Mouse (Mus musculus): Measurements from ENCODE around the gene Dcp1b.
A peak's percentile ranks its signal among the peaks of the same experiment; 100 is the strongest.
"Not testable (repeated sequence)": the region's sequence is repeated elsewhere in the genome, so short reads cannot be mapped to it uniquely, and the experiment has no call there.

Gene Dcp1b

GRCm38 (mm10) chr6:119196382-119197305 is 21.6 kb downstream of the Dcp1b start, which contains the start of gene Cacna1c:
Cacna1c (minus strand) TSS chr6:119196418.
- DNase-seq: no peak

- no peak for DNase-seq
These were observed 23.7 kb downstream of the Dcp1b start for GRCm38 (mm10) chr6:119198534-119199273.

DNA sequence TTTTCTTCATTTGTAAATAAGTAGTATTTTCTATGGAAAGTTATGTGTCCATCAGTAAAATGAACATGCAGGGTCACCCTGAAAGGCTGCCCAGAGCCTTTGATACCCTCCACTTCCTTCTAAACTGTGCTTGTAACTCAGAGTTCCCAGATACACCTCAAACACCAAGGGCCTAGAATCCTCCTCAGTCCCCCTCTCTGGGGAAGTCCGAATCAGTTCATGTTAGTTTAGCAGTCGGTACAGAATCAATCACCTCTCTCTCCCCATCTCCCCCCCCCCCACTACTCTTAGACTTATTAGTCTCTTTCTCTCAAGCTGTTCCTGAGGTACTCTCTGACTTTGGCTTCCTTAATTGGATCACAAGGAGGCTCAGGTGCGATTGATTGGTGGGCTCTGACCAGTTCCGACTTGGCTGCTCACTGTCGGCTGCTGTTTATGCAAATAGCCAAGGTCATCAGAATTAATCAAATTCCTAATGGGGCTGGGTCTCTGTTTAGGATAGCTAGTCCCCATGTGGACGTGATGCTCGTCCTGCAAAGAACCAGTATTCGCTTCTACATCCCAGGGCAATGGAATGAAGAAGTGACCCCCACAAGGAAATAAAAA is 24.3 kb downstream of the Dcp1b start:
- DNase-seq: no peak

- DNase-seq: no peak
These were observed 25.3 kb downstream of the Dcp1b start for GRCm38 (mm10) chr6:119200362-119200761.

DNA sequence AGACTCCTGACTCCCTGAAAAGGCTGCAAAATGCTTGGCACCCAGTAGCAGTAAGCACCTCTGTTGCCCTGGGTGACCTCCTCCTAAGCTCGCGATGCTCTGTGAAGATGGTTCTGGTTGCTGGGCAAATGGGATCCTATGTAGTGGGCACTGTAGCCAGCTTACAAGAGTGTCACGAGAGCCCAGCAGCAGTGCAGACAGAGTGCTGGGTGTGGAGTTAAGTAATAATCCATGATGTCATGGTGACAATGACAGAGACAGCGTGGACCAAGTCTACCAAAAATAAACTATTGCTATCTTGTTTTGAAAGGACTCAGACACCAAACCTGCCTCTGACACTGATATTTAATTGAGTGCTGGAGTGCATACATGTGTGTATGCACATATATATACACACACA is 26.5 kb downstream of the Dcp1b start:
- DNase-seq: no peak

GRCm38 (mm10) chr6:119204286-119204685 is 29.2 kb downstream of the Dcp1b start:
- DNase-seq: no peak

- no peak for DNase-seq
These were observed 29.9 kb downstream of the Dcp1b start for GRCm38 (mm10) chr6:119204915-119205314.

GRCm38 (mm10) chr6:119206006-119206405 is 31.0 kb downstream of the Dcp1b start:
- DNase-seq: not testable (repeated sequence)

DNA sequence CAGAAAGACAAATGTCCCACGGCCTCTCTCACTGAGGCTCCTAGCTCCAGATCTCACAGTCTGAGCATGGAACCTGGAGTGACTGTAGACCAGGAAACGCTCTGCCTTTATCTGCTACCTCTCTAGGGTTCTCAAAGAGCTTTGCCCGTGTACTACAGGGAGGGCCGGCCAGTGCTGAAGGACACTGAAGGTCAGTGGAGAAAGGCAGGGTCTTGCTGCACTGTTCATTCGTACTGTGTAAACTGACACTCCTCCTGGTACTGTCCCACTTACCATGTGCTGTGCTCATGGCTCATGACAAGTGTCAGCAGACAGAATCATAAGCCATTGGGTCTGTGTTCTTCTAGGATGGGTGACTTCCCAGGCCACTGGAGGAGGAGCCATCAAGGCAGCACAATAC is 38.3 kb downstream of the Dcp1b start:
- no peak for DNase-seq

DNA sequence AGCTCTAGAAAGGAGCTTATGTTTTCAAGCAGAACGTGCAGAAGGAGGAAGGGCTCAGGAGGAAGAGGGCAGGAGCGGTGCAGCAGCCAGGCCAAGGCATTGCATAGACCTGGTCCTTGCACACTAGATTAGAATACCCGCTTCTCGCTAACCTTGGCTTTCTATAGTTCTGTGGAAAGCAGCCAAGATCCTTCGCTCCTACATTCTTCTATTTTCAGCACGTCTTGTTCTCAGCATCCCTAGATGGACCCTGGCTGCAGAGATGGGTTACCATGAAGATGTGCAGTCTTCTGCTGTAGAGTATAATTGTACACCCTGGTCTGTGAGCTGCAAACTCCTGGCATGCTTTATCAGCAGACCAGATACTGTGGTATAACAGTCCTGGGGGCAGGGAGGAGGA is 39.1 kb downstream of the Dcp1b start:
- no peak for DNase-seq

GRCm38 (mm10) chr6:119215040-119215613 is 40.1 kb downstream of the Dcp1b start:
- DNase-seq: no peak

DNA sequence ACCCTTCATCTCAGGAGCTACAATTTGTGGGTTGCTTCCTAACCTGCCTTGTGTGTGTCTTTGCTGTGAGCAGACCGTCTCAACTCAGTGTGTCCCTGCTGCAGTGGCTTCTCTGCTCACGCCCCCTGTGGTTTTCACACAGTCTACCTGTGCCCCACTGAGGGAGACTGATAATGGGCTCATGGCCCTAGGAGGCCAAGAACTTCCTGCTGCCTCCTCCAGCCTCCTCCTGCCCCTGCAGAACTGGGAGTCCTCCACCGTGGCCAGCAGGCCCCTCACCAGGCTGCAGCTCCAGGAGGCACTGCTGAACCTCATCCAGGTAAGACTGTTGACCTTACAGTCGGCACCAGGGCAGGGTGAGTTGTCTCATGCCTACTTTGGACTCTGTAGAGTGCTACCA is 42.6 kb downstream of the Dcp1b start:
- DNase-seq: no peak

GRCm38 (mm10) chr6:119218591-119218990 is 43.5 kb downstream of the Dcp1b start:
- DNase-seq: no peak

DNA sequence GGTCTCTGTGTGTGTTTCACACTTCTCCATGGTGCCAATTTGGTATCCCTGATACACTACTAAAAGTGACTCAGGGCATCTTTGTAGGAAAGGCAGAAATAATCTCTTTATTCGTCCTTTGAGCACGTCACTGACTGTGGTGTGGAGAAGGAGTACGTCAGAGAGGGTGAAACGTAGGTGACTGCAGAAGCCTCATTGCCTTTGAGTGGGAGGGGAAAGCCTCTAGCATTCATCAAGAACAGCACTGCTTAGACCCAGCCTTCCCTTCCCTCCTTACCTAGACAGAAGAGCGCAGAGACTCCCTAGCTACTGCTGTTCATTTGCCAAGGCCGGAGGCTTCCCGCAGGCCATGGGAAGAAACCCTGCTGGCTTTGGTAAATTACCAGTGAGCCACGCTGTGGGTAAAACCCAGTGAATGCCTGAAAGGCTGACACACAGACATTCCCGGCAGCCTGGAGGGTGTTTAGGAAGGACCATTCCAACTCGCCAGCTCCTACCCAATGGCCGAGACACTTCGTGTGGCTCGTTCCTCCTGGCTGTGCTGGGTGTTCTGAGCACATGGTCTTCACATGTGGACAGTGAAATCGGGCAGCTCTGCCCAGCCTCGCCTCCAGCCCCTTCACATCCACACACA is 44.3 kb downstream of the Dcp1b start:
- peak; percentile 36 for DNase-seq

GRCm38 (mm10) chr6:119220297-119220696 is 45.2 kb downstream of the Dcp1b start:
- DNase-seq: peak; percentile 57

GRCm38 (mm10) chr6:119224451-119225195 is 49.6 kb downstream of the Dcp1b start:
- no peak for DNase-seq

DNA sequence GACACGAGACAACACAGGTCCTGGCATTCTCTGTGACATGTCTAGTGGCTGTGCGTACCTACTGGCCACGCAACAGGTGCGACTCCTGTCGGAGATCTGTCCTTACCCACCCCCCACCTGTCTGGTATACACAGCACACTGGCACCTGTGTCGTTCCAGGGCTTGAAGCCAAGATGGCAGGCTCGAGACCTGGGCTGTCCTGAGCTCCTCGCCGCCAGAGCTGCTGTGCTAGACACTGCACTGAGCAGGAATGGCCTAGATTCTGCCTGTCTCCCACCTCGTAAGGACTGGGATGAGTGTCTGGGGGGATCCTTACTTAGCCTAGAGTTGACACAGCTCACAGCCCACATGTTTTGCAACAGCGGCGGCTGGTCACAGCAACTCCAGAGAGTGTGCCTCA is 50.2 kb downstream of the Dcp1b start:
- DNase-seq: no peak

DNA sequence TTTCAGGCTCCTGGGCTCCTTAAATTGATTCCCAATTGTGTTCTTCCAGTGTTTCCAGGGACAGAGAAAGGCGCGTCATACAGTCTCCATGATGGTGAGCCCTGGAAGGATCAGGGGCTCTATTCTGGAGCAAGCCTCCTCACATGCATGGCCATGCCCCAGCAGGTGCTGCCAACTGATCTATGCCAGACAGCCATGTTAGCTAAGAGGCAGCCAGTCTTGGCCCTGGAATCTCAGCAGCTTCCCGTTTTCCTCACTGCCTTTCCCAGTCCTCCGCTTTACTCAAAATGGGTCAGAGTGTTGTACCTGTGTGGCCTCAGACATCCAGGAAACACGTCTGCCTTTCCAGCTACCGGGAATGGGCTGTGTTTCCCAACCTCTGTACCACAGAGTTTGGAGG is 50.7 kb downstream of the Dcp1b start:
- no peak for DNase-seq

GRCm38 (mm10) chr6:119227001-119227400 is 51.9 kb downstream of the Dcp1b start:
- DNase-seq: no peak

GRCm38 (mm10) chr6:119228861-119229603 is 54.0 kb downstream of the Dcp1b start:
- no peak for DNase-seq

DNA sequence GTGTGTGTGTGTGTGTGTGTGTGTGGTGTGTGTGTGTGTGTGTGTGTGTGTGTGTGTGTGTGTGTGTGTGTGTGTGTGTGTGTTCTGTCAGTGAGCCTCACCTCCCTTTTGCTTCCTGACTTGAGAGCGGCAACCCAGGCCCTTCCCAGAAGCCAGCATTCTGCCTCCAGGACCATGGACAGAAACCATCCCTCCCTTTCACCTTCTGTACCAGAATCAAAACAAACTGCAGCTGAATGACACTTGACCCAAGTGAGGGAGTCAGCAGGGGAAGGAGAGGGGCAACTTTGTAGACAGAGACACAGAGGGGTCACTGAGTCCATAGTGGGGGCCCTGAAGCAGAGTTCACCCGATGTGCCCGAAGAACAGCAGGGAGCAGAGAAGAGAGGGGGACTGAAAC is 58.0 kb downstream of the Dcp1b start:
- DNase-seq: no peak
